9 mouse cellular contexts compared by ENCODE assay signal in genomic region chr15:12550376-12550775, GRCm38 (mm10).
A peak's percentile ranks its signal among the peaks of the same experiment; 100 is the strongest.
DNase-seq lines count a peak whose midpoint lies in the region; ATAC-seq and TF ChIP-seq lines count a peak whose summit lies in the region.
"Had no signal": no experiment of that assay in that cellular context is flagged by ENCODE, and none has a peak within 500 bp of the region (broad histone marks: within the 10 kb centered on the region; RNA-seq: fewer than 3 reads in every experiment).

No protein-coding gene starts in this region.

- DNase-seq in midbrain, embryonic 11.5 days (ENCODE audit: low spot score, missing footprints): peak; percentile 81
- no peak for DNase-seq in thymus, adult 2 months
- DNase-seq in c-Kit-positive CD71-positive TER-119-positive erythroid progenitor cells, embryonic 14.5 days (ENCODE audit: low spot score): no peak
- DNase-seq in frontal cortex, postnatal 25 days (ENCODE audit: low spot score in 2 of 2): no peak

- no peak for TF ChIP-seq POLR2A in thymus, adult 2 months (IDR thresholded peaks at IDR 0.05; ENCODE audit: control insufficient read depth, extremely low read depth, insufficient read depth, low read length, poor library complexity)

- no peaks in the 10 kb centered on the region for H3K36me3 ChIP-seq in midbrain, embryonic 11.5 days (ENCODE audit: control insufficient read depth, insufficient read depth, low read length)
- H3K36me3 ChIP-seq in midbrain, embryonic 15.5 days (replicated peaks): no peaks in the 10 kb centered on the region
- no peaks in the 10 kb centered on the region for H3K36me3 ChIP-seq in heart, embryonic 11.5 days (ENCODE audit: control insufficient read depth, insufficient read depth, low read length)
- H3K36me3 ChIP-seq in kidney, embryonic 16.5 days (ENCODE audit: insufficient read depth, low read length): no peaks in the 10 kb centered on the region
- no peaks in the 10 kb centered on the region for H3K36me3 ChIP-seq in stomach, embryonic 16.5 days (ENCODE audit: control insufficient read depth, insufficient read depth, low read length)
- H3K36me3 ChIP-seq in thymus, adult 2 months (ENCODE audit: control insufficient read depth, insufficient read depth, low read length): no peaks in the 10 kb centered on the region

- H3K4me2 ChIP-seq in midbrain, embryonic 11.5 days: no peak overlapping the region
- no peak overlapping the region; the same call in 1 of the 2 replicates for H3K4me2 ChIP-seq in midbrain, embryonic 15.5 days
- peak overlapping the region; percentile 94 for H3K4me2 ChIP-seq in heart, embryonic 11.5 days
- H3K4me2 ChIP-seq in kidney, embryonic 16.5 days (replicated peaks; ENCODE audit: low read depth, low read length): peak overlapping the region; percentile 96
- peak overlapping the region; percentile 70 for H3K4me2 ChIP-seq in stomach, embryonic 16.5 days (ENCODE audit: low read depth, low read length)

- H3K4me3 ChIP-seq in midbrain, embryonic 11.5 days (ENCODE audit: low read depth, low read length): no peak overlapping the region
- no peak overlapping the region for H3K4me3 ChIP-seq in midbrain, embryonic 15.5 days
- H3K4me3 ChIP-seq in heart, embryonic 11.5 days (ENCODE audit: low read depth, low read length): no peak overlapping the region; the same call in 1 of the 2 replicates
- peak overlapping the region; percentile 71 for H3K4me3 ChIP-seq in kidney, embryonic 16.5 days (ENCODE audit: low read length)
- peak overlapping the region; percentile 53 for H3K4me3 ChIP-seq in stomach, embryonic 16.5 days (replicated peaks; ENCODE audit: low read length)
- no peak overlapping the region for H3K4me3 ChIP-seq in thymus, adult 2 months (ENCODE audit: control insufficient read depth, insufficient read depth, low read length)

- no peak overlapping the region for H3K9ac ChIP-seq in midbrain, embryonic 11.5 days (ENCODE audit: low read length)
- H3K9ac ChIP-seq in midbrain, embryonic 15.5 days: no peak overlapping the region
- no peak overlapping the region for H3K9ac ChIP-seq in heart, embryonic 11.5 days (ENCODE audit: low read depth, low read length)
- no peak overlapping the region; the same call in 1 of the 2 replicates for H3K9ac ChIP-seq in kidney, embryonic 16.5 days (replicated peaks; ENCODE audit: low read length)
- peak overlapping the region; percentile 67 for H3K9ac ChIP-seq in stomach, embryonic 16.5 days (ENCODE audit: low read length)
- H3K9ac ChIP-seq: liver, embryonic 14.5 days had no signal

- no peak for TF ChIP-seq CTCF in thymus, adult 2 months (IDR thresholded peaks at IDR 0.05; ENCODE audit: borderline replicate concordance, control insufficient read depth, extremely low read depth, insufficient read depth, low read length, poor library complexity)

- no peaks in the 10 kb centered on the region for H3K9me3 ChIP-seq in midbrain, embryonic 11.5 days (ENCODE audit: control insufficient read depth, low read length)
- H3K9me3 ChIP-seq in midbrain, embryonic 15.5 days: no peaks in the 10 kb centered on the region
- H3K9me3 ChIP-seq in heart, embryonic 11.5 days (replicated peaks; ENCODE audit: control insufficient read depth, low read length): no peaks in the 10 kb centered on the region
- no peaks in the 10 kb centered on the region for H3K9me3 ChIP-seq in kidney, embryonic 16.5 days (ENCODE audit: low read length)
- H3K9me3 ChIP-seq in stomach, embryonic 16.5 days (replicated peaks; ENCODE audit: control insufficient read depth, low read length): no peaks in the 10 kb centered on the region

- no peak for ATAC-seq in midbrain, embryonic 11.5 days (ENCODE audit: low FRiP score)
- no peak for ATAC-seq in midbrain, embryonic 15.5 days (replicated peaks)
- no peak for ATAC-seq in heart, embryonic 11.5 days (replicated peaks; ENCODE audit: insufficient number of reproducible peaks, low FRiP score, low TSS enrichment)
- no peak for ATAC-seq in kidney, embryonic 16.5 days (ENCODE audit: low FRiP score, low TSS enrichment)
- ATAC-seq in stomach, embryonic 16.5 days (ENCODE audit: insufficient read depth, low FRiP score): peak; percentile 35; the same call in 1 of the 2 replicates

- 37% methylated on average over 9 of the region's 9 CpGs for WGBS in midbrain, embryonic 11.5 days
- WGBS in midbrain, embryonic 15.5 days: 39% methylated on average over 9 of the region's 9 CpGs
- 29% methylated on average over 9 of the region's 9 CpGs for WGBS in heart, embryonic 11.5 days (ENCODE audit: insufficient replicate concordance)
- WGBS in kidney, embryonic 16.5 days: 21% methylated on average over 9 of the region's 9 CpGs
- 33% methylated on average over 9 of the region's 9 CpGs for WGBS in stomach, embryonic 16.5 days
- WGBS in thymus, adult 2 months: 80% methylated on average over 9 of the region's 9 CpGs

- no peaks in the 10 kb centered on the region for H3K27me3 ChIP-seq in midbrain, embryonic 11.5 days (ENCODE audit: control insufficient read depth, insufficient read depth, low read length)
- H3K27me3 ChIP-seq in midbrain, embryonic 15.5 days (replicated peaks): peaks cover 3% of the 10 kb centered on the region; the same call in 1 of the 2 replicates
- H3K27me3 ChIP-seq in heart, embryonic 11.5 days (ENCODE audit: control insufficient read depth, insufficient read depth, low read length): no peaks in the 10 kb centered on the region
- no peaks in the 10 kb centered on the region for H3K27me3 ChIP-seq in kidney, embryonic 16.5 days (ENCODE audit: insufficient read depth, low read length)
- H3K27me3 ChIP-seq in stomach, embryonic 16.5 days (ENCODE audit: control insufficient read depth, insufficient read depth, low read length): no peaks in the 10 kb centered on the region
- no peaks in the 10 kb centered on the region for H3K27me3 ChIP-seq in thymus, adult 2 months (ENCODE audit: control insufficient read depth, insufficient read depth, low read length)

- H3K27ac ChIP-seq in midbrain, embryonic 11.5 days (ENCODE audit: low read depth, low read length): no peak overlapping the region
- H3K27ac ChIP-seq in midbrain, embryonic 15.5 days: no peak overlapping the region
- H3K27ac ChIP-seq in heart, embryonic 11.5 days (ENCODE audit: low read depth, low read length): no peak overlapping the region
- H3K27ac ChIP-seq in kidney, embryonic 16.5 days (ENCODE audit: low read length): peak overlapping the region; percentile 86
- peak overlapping the region; percentile 87 for H3K27ac ChIP-seq in stomach, embryonic 16.5 days (ENCODE audit: low read length)
- H3K27ac ChIP-seq in thymus, adult 2 months (ENCODE audit: control insufficient read depth, insufficient read depth, low read length): no peak overlapping the region
- H3K27ac ChIP-seq: liver, embryonic 14.5 days had no signal

- peaks cover 18% of the 10 kb centered on the region; the same call in 1 of the 2 replicates for H3K4me1 ChIP-seq in midbrain, embryonic 11.5 days (ENCODE audit: control insufficient read depth, insufficient read depth, low read length)
- H3K4me1 ChIP-seq in midbrain, embryonic 15.5 days: peaks cover 23% of the 10 kb centered on the region
- H3K4me1 ChIP-seq in heart, embryonic 11.5 days (ENCODE audit: control insufficient read depth, insufficient read depth, low read length): peaks cover 13% of the 10 kb centered on the region
- peaks cover 50% of the 10 kb centered on the region for H3K4me1 ChIP-seq in kidney, embryonic 16.5 days (ENCODE audit: insufficient read depth, low read length)
- peaks cover 29% of the 10 kb centered on the region for H3K4me1 ChIP-seq in stomach, embryonic 16.5 days (ENCODE audit: control insufficient read depth, insufficient read depth, low read length)
- peaks cover 12% of the 10 kb centered on the region for H3K4me1 ChIP-seq in thymus, adult 2 months (replicated peaks; ENCODE audit: control insufficient read depth, insufficient read depth, low read length)

Comparison
In these comparisons a context has a peak if more than half of its experiments do, and no peak if none do; other contexts are left out.
1. H3K27ac ChIP-seq: peak in kidney, embryonic 16.5 days (single experiment) and stomach, embryonic 16.5 days (single experiment); none in midbrain, embryonic 11.5 days (single experiment), midbrain, embryonic 15.5 days (single experiment), heart, embryonic 11.5 days (single experiment) and thymus, adult 2 months (single experiment).
2. H3K4me2 ChIP-seq: peak in heart, embryonic 11.5 days (single experiment), kidney, embryonic 16.5 days (single experiment) and stomach, embryonic 16.5 days (single experiment); none in midbrain, embryonic 11.5 days (single experiment) and midbrain, embryonic 15.5 days (single experiment).
3. H3K4me3 ChIP-seq: peak in kidney, embryonic 16.5 days (single experiment) and stomach, embryonic 16.5 days (single experiment); none in midbrain, embryonic 11.5 days (single experiment), midbrain, embryonic 15.5 days (single experiment), heart, embryonic 11.5 days (single experiment) and thymus, adult 2 months (single experiment).